Mouse (Mus musculus) thymus, adult 2 months (tissue): ENCODE data around the gene Ccdc114. TPM values are rescaled to one million over a fixed set of nuclear protein-coding genes. Genes with fewer than 3 reads are reported as not detected.

Experiments
- DNase-seq: peaks from one replicate; pipeline ENCODE4 v3.0.0; 2021
- H3K27ac ChIP-seq: fragments of 200-500 bp; 2 replicates; pipeline ENCODE4 v1.5.1; 2012; ENCODE audit warnings: low read length, control low read depth; ENCODE audit not compliant: control insufficient read depth, insufficient read depth
- H3K27me3 ChIP-seq: fragments of 200-500 bp; 2 replicates; pipeline ENCODE4 v1.6.1; 2012; ENCODE audit warnings: mild to moderate bottlenecking, low read length, moderate library complexity, mixed read lengths; ENCODE audit not compliant: control insufficient read depth, insufficient read depth
- H3K36me3 ChIP-seq: fragments of 200-500 bp; 2 replicates; pipeline ENCODE4 v1.6.1; 2012; ENCODE audit warnings: mild to moderate bottlenecking, low read length, moderate library complexity; ENCODE audit not compliant: control insufficient read depth, insufficient read depth
- H3K4me1 ChIP-seq: fragments of 200-500 bp; replicated peaks from 2 replicates; pipeline ENCODE4 v1.6.1; 2012; ENCODE audit warnings: low read length; ENCODE audit not compliant: control insufficient read depth, insufficient read depth
- H3K4me3 ChIP-seq: fragments of 200-500 bp; 2 replicates; pipeline ENCODE4 v1.5.1; 2012; ENCODE audit warnings: mild to moderate bottlenecking, low read length, control low read depth, moderate library complexity; ENCODE audit not compliant: control insufficient read depth, insufficient read depth
- CTCF ChIP-seq: fragments of 200-500 bp; IDR thresholded peaks from 2 replicates; pipeline ENCODE4 v1.5.1; 2012; ENCODE audit warnings: mild to moderate bottlenecking, control low read depth, low read length, moderate library complexity, borderline replicate concordance; ENCODE audit not compliant: control insufficient read depth, poor library complexity, insufficient read depth; ENCODE audit errors: extremely low read depth
- POLR2A ChIP-seq: fragments of 200-500 bp; IDR thresholded peaks from 2 replicates; pipeline ENCODE4 v1.6.1; 2012; ENCODE audit warnings: mild to moderate bottlenecking, low read length, control low read depth, moderate library complexity; ENCODE audit not compliant: control insufficient read depth, poor library complexity, insufficient read depth; ENCODE audit errors: extremely low read depth
- WGBS: fragments of 180-500 bp; shearing (Covaris S2); methylation state at CpG from one replicate; pipeline ENCODE4 v1.1.7; 2018; 5-methylcytosine and 5-hydroxymethylcytosine counted together
- polyA plus RNA-seq: library from polyadenylated mRNA; depleted of rRNA; stranded (reverse); fragments of >200 nt; gene quantifications from 2 replicates; pipeline ENCODE4 v1.2.3, GENCODE M21; 2012

Ccdc114 gene
- polyA plus RNA-seq, 1 experiment = 3.7 TPM

- no peak overlapping the region for H3K27ac ChIP-seq
- H3K36me3 ChIP-seq = no peaks in the 10 kb centered on the region
- H3K4me3 ChIP-seq = no peak overlapping the region
- no peak for TF ChIP-seq POLR2A
- TF ChIP-seq CTCF = no peak
- H3K4me1 ChIP-seq = no peaks in the 10 kb centered on the region
- no peaks in the 10 kb centered on the region for H3K27me3 ChIP-seq
- DNase-seq = no peak
These were observed 15.5 kb upstream of the Ccdc114 start for GRCm38 (mm10) chr7:45908384-45908783.

- Histone ChIP-seq H3K4me3 (no peak overlapping the region), H3K36me3 (no peaks in the 10 kb centered on the region), H3K4me1 (peaks cover 3% of the 10 kb centered on the region), H3K27ac (no peak overlapping the region), H3K27me3 (no peaks in the 10 kb centered on the region)
- DNase-seq = no peak
- WGBS = 88% methylated on average over 16 of the region's 16 CpGs
- no peak for TF ChIP-seq CTCF
- TF ChIP-seq POLR2A = no peak
These were observed 14.7 kb upstream of the Ccdc114 start for GRCm38 (mm10) chr7:45909145-45909544.

DNA sequence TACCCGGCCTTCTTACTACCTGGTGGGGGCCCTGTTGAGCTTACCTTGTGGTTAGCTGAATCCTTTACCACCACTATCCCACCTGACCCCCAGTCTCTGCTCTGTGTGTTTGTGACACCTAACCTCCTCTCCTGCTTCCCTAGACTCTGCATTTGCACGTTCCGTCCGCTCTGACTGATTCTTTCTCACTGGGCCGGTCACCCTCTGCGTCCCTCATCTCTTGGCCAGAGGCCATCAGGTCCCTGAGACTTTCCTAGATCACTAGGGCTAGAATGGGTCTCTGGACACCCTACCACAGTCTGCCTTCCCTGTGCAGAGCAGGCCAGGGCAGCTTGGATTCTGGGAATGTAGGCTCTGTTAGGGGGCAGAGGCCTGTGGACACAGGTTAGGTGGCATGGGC is 9.8 kb upstream of the Ccdc114 start:
- TF ChIP-seq CTCF (no peak), POLR2A (no peak)
- no peaks in the 10 kb centered on the region for H3K27me3 ChIP-seq
- H3K4me1 ChIP-seq = peaks cover 40% of the 10 kb centered on the region
- DNase-seq = no peak
- 93% methylated on average over 6 of the region's 6 CpGs for WGBS
- no peak overlapping the region for H3K27ac ChIP-seq
- no peak overlapping the region for H3K4me3 ChIP-seq
- no peaks in the 10 kb centered on the region for H3K36me3 ChIP-seq

DNA sequence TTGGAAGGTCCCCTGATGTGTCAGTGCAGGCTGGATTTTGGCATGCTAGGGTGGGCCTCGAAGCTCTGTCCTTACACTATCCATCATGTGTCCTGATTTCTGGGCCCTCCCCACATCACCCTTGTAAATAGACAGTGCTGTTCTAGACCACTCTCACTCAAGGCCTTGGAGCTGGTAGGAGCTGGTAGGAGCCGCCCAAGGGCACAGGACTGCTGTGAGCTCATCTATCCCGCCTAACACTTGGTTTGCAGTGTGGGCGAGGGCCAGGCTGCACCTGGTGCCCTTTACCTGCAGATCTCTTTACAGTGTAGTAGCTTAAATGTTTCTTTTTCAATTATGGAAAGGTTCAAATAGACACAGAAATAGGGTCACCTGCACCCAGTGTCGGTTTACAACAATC is 8.9 kb upstream of the Ccdc114 start:
- 86% methylated on average over 5 of the region's 5 CpGs for WGBS
- no peaks in the 10 kb centered on the region for H3K36me3 ChIP-seq
- TF ChIP-seq POLR2A (no peak), CTCF (no peak)

DNA sequence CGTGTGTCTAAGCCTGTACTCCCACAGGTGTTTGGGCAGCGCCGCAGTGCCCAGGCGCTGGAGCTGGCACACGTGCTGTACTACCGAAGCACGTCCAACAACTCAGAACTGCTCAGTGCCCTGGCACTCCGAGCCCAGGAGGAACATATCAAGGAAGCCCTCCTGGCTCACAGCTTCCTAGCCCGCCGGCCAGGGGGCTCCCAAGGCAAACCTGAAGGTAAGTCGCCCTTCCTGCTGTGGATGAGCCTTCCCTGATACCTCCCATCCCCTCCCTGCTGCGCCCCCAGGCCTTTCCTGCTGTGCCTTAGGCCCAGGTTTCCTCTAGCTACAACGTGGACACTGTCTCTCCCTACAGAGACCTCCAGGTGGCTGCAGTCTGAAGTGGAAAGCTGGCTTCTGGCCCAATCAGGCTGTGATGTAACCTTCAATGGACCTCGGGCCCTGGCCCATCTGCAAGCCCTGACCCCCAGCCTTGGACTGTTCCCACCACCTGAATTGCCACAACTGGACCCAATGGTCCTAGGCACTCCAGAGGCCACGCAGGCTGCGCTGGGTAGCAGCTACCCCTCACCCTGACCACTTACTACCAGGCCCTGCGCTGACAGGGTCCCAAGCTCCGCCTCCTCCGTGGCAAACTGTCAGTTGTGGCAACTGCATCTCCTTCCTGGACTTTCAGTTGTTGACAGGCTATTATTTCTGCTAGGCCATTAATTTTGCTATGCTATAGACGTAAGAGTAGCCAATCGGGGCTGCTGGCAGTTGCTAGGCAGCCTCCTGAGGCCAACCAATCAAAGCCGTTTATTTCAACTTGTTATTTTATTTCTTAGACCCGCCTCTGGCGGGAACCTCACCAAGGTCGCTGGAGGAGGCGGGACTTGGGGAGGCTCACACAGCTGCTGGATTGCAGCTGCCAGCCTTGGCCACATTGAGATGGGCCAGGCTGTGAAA is 7.5 kb upstream of the Ccdc114 start:
- DNase-seq = peak; percentile 86
- 0 out of 2 replicates have a peak, but pooled peaks have one; percentile 9 for TF ChIP-seq POLR2A
- TF ChIP-seq CTCF = peak; percentile 49; the same call in 1 of the 2 replicates
- peak overlapping the region; percentile 58 for H3K4me3 ChIP-seq
- 13% methylated on average over 26 of the region's 26 CpGs for WGBS
- H3K27me3 ChIP-seq = no peaks in the 10 kb centered on the region
- peaks cover 61% of the 10 kb centered on the region for H3K4me1 ChIP-seq
- H3K36me3 ChIP-seq = no peaks in the 10 kb centered on the region
- H3K27ac ChIP-seq = peak overlapping the region; percentile 80

More for the DNA sequence above, 8.9 kb upstream of the Ccdc114 start:
- H3K27ac ChIP-seq = no peak overlapping the region
- H3K4me3 ChIP-seq = no peak overlapping the region
- H3K4me1 ChIP-seq = peaks cover 49% of the 10 kb centered on the region
- H3K27me3 ChIP-seq = no peaks in the 10 kb centered on the region
- DNase-seq = no peak

- no peak for DNase-seq
- H3K36me3 ChIP-seq = no peaks in the 10 kb centered on the region
- peak overlapping the region; percentile 80 for H3K27ac ChIP-seq
- WGBS = 25% methylated on average over 13 of the region's 13 CpGs
- peak overlapping the region; percentile 36 for H3K4me3 ChIP-seq
- 0 out of 2 replicates have a peak, but pooled peaks have one; percentile 2 for TF ChIP-seq CTCF
- TF ChIP-seq POLR2A = no peak
- no peaks in the 10 kb centered on the region for H3K27me3 ChIP-seq
- peaks cover 67% of the 10 kb centered on the region for H3K4me1 ChIP-seq
These were observed 6.7 kb upstream of the Ccdc114 start for GRCm38 (mm10) chr7:45917004-45917704.

- Histone ChIP-seq H3K27ac (peak overlapping the region; percentile 80; the same call in 1 of the 2 replicates), H3K27me3 (no peaks in the 10 kb centered on the region), H3K4me1 (peaks cover 75% of the 10 kb centered on the region), H3K36me3 (no peaks in the 10 kb centered on the region), H3K4me3 (no peak overlapping the region)
- TF ChIP-seq CTCF (no peak), POLR2A (no peak)
- no peak for DNase-seq
- 72% methylated on average over 15 of the region's 15 CpGs for WGBS
These were observed 5.9 kb upstream of the Ccdc114 start for GRCm38 (mm10) chr7:45917926-45918325.
